Mouse (Mus musculus) embryonic facial prominence, embryonic 12.5 days (tissue): Measurements from ENCODE around the gene Scnn1a. TPM values are rescaled to one million over a fixed set of nuclear protein-coding genes. Genes with fewer than 3 reads are reported as not detected.
A peak's percentile ranks its signal among the peaks of the same experiment; 100 is the strongest.

Experiments
- ATAC-seq: fragments of 200-750 bp; cut with Nextera tagmentation; 2 replicates; pipeline ENCODE4 v1.8.0; 2017; ENCODE audit not compliant: insufficient number of reproducible peaks, insufficient read depth, low FRiP score, low TSS enrichment
- H3K27ac ChIP-seq: fragments of 300-500 bp; sonication (generic); 2 replicates; pipeline ENCODE4 v1.5.1; 2016; ENCODE audit warnings: mild to moderate bottlenecking
- H3K27me3 ChIP-seq: fragments of 300-500 bp; sonication (generic); 2 replicates; pipeline ENCODE4 v1.6.1; 2016; ENCODE audit warnings: mild to moderate bottlenecking, moderate library complexity
- H3K36me3 ChIP-seq: fragments of 300-500 bp; sonication (generic); 2 replicates; pipeline ENCODE4 v1.6.1; 2016; ENCODE audit warnings: mild to moderate bottlenecking
- H3K4me1 ChIP-seq: fragments of 300-500 bp; sonication (generic); 2 replicates; pipeline ENCODE4 v1.6.1; 2016
- H3K4me2 ChIP-seq: fragments of 300-500 bp; sonication (generic); replicated peaks from 2 replicates; pipeline ENCODE4 v1.6.1; 2016; ENCODE audit warnings: mild to moderate bottlenecking, moderate library complexity
- H3K4me3 ChIP-seq: fragments of 300-500 bp; sonication (generic); 2 replicates; pipeline ENCODE4 v1.5.1; 2016; ENCODE audit warnings: mild to moderate bottlenecking
- H3K9ac ChIP-seq: fragments of 300-500 bp; sonication (generic); 2 replicates; pipeline ENCODE4 v1.6.1; 2016; ENCODE audit warnings: mild to moderate bottlenecking, moderate library complexity
- H3K9me3 ChIP-seq: fragments of 300-500 bp; sonication (generic); 2 replicates; pipeline ENCODE4 v1.6.1; 2016; ENCODE audit warnings: mild to moderate bottlenecking, moderate library complexity
- WGBS: fragments of 180-500 bp; shearing (Covaris S2); methylation state at CpG from one replicate; pipeline ENCODE4 v1.1.7; 2016; 5-methylcytosine and 5-hydroxymethylcytosine counted together
- polyA plus RNA-seq: library from polyadenylated mRNA; unstranded; fragments of >200 nt; fragmentation: Nextera tagmentation; extraction: Ambion mirVana; gene quantifications from 2 replicates; pipeline ENCODE4 v1.2.1, GENCODE M21; 2016

The Scnn1a gene
- polyA plus RNA-seq, 1 experiment from 2014 or later, result 1.1 TPM

GRCm38 (mm10) chr6:125312581-125313355 lies 7.7 kb upstream of the Scnn1a start:
- peak overlapping the region; percentile 67 for H3K4me2 ChIP-seq
- H3K4me1 ChIP-seq, result peaks cover 35% of the 10 kb centered on the region
- peak overlapping the region; percentile 44 for H3K4me3 ChIP-seq
- H3K27ac ChIP-seq, result no peak overlapping the region
- H3K9ac ChIP-seq, result peak overlapping the region; percentile 75
- ATAC-seq, result no peak
- H3K9me3 ChIP-seq, result no peaks in the 10 kb centered on the region
- no peaks in the 10 kb centered on the region for H3K27me3 ChIP-seq
- 61% methylated on average over 22 of the region's 22 CpGs for WGBS
- no peaks in the 10 kb centered on the region for H3K36me3 ChIP-seq

GRCm38 (mm10) chr6:125313546-125314230 lies 6.8 kb upstream of the Scnn1a start, which contains the start of gene Ltbr:
Ltbr (minus strand) TSS chr6:125313885.
- 3% methylated on average over 44 of the region's 46 CpGs for WGBS
- H3K4me3 ChIP-seq, result peak within 1 kb of the TSS; percentile 44
- peaks cover 34% of the 10 kb centered on the region for H3K4me1 ChIP-seq
- H3K9me3 ChIP-seq, result no peaks in the 10 kb centered on the region
- H3K9ac ChIP-seq, result peak within 1 kb of the TSS; percentile 75
- no peaks in the 10 kb centered on the region for H3K27me3 ChIP-seq
- peak; percentile 42 for ATAC-seq
- H3K4me2 ChIP-seq, result peak within 1 kb of the TSS; percentile 67
- no peaks in the 10 kb centered on the region for H3K36me3 ChIP-seq
- peak within 1 kb of the TSS; percentile 65; the same call in 1 of the 2 replicates for H3K27ac ChIP-seq

- Histone ChIP-seq H3K27me3 (0 out of 2 replicates have a peak, but pooled peaks cover 4% of the 10 kb centered on the region), H3K4me2 (peak overlapping the region; percentile 67), H3K27ac (no peak overlapping the region), H3K9me3 (no peaks in the 10 kb centered on the region), H3K9ac (peak overlapping the region; percentile 75), H3K4me3 (peak overlapping the region; percentile 44), H3K36me3 (no peaks in the 10 kb centered on the region), H3K4me1 (peaks cover 29% of the 10 kb centered on the region)
- ATAC-seq, result no peak
- 58% methylated on average over 7 of the region's 7 CpGs for WGBS
Observed at GRCm38 (mm10) chr6:125314231-125314563, 6.3 kb upstream of the Scnn1a start.

- H3K4me3 ChIP-seq, result no peak overlapping the region
- H3K27me3 ChIP-seq, result peaks cover 6% of the 10 kb centered on the region; the same call in 1 of the 2 replicates
- H3K4me1 ChIP-seq, result peaks cover 26% of the 10 kb centered on the region
- no peak for ATAC-seq
- 67% methylated on average over 6 of the region's 6 CpGs for WGBS
- H3K27ac ChIP-seq, result no peak overlapping the region
- no peak overlapping the region for H3K9ac ChIP-seq
- H3K4me2 ChIP-seq, result no peak overlapping the region
- no peaks in the 10 kb centered on the region for H3K36me3 ChIP-seq
- no peaks in the 10 kb centered on the region for H3K9me3 ChIP-seq
Observed at GRCm38 (mm10) chr6:125314746-125315145, 5.7 kb upstream of the Scnn1a start.

- Histone ChIP-seq H3K9me3 (no peaks in the 10 kb centered on the region), H3K4me3 (no peak overlapping the region), H3K27me3 (peaks cover 30% of the 10 kb centered on the region), H3K4me2 (no peak overlapping the region), H3K27ac (no peak overlapping the region), H3K4me1 (peaks cover 26% of the 10 kb centered on the region), H3K36me3 (no peaks in the 10 kb centered on the region), H3K9ac (no peak overlapping the region)
- 67% methylated on average over 7 of the region's 7 CpGs for WGBS
- ATAC-seq, result no peak
Observed at GRCm38 (mm10) chr6:125317077-125317476, 3.4 kb upstream of the Scnn1a start.

- H3K4me1 ChIP-seq, result peaks cover 6% of the 10 kb centered on the region
- no peaks in the 10 kb centered on the region for H3K36me3 ChIP-seq
- H3K9me3 ChIP-seq, result no peaks in the 10 kb centered on the region
- H3K9ac ChIP-seq, result no peak overlapping the region
- no peak overlapping the region for H3K4me2 ChIP-seq
- H3K4me3 ChIP-seq, result no peak overlapping the region
- H3K27me3 ChIP-seq, result peaks cover 41% of the 10 kb centered on the region
- WGBS, result 62% methylated on average over 15 of the region's 15 CpGs
- H3K27ac ChIP-seq, result no peak overlapping the region
- no peak for ATAC-seq
Observed at GRCm38 (mm10) chr6:125318981-125319918, 1.2 kb upstream of the Scnn1a start.

GRCm38 (mm10) chr6:125319919-125320296 lies 551 bp upstream of the Scnn1a start:
- Histone ChIP-seq H3K9ac (no peak overlapping the region), H3K4me2 (no peak overlapping the region)

GRCm38 (mm10) chr6:125321114-125321855 lies 826 bp downstream of the Scnn1a start:
- no peaks in the 10 kb centered on the region for H3K9me3 ChIP-seq
- no peak for ATAC-seq
- no peak overlapping the region for H3K27ac ChIP-seq
- no peak overlapping the region for H3K4me3 ChIP-seq
- WGBS, result 7% methylated on average over 26 of the region's 26 CpGs
- no peaks in the 10 kb centered on the region for H3K4me1 ChIP-seq
- H3K4me2 ChIP-seq, result peak overlapping the region; percentile 18
- no peak overlapping the region for H3K9ac ChIP-seq
- peaks cover 41% of the 10 kb centered on the region for H3K27me3 ChIP-seq
- H3K36me3 ChIP-seq, result no peaks in the 10 kb centered on the region

More at GRCm38 (mm10) chr6:125319919-125320296, 551 bp upstream of the Scnn1a start:
- ATAC-seq, result no peak
- H3K27me3 ChIP-seq, result peaks cover 41% of the 10 kb centered on the region
- no peaks in the 10 kb centered on the region for H3K4me1 ChIP-seq
- H3K9me3 ChIP-seq, result no peaks in the 10 kb centered on the region
- H3K27ac ChIP-seq, result no peak overlapping the region
- no peak overlapping the region for H3K4me3 ChIP-seq
- H3K36me3 ChIP-seq, result no peaks in the 10 kb centered on the region

- H3K9me3 ChIP-seq, result no peaks in the 10 kb centered on the region
- H3K4me1 ChIP-seq, result no peaks in the 10 kb centered on the region
- peaks cover 41% of the 10 kb centered on the region for H3K27me3 ChIP-seq
- no peak overlapping the region for H3K4me3 ChIP-seq
- no peak overlapping the region for H3K27ac ChIP-seq
- H3K9ac ChIP-seq, result no peak overlapping the region
- 63% methylated on average over 13 of the region's 13 CpGs for WGBS
- ATAC-seq, result no peak
- no peaks in the 10 kb centered on the region for H3K36me3 ChIP-seq
- H3K4me2 ChIP-seq, result no peak overlapping the region
Observed at GRCm38 (mm10) chr6:125322794-125323193, 2.3 kb downstream of the Scnn1a start.

- no peak overlapping the region for H3K27ac ChIP-seq
- no peaks in the 10 kb centered on the region for H3K9me3 ChIP-seq
- 53% methylated on average over 6 of the region's 6 CpGs for whole genome bisulfite sequencing
- no peak overlapping the region for H3K4me3 ChIP-seq
- no peak overlapping the region for H3K4me2 ChIP-seq
- no peaks in the 10 kb centered on the region for H3K36me3 ChIP-seq
- peaks cover 41% of the 10 kb centered on the region for H3K27me3 ChIP-seq
- H3K9ac ChIP-seq, result no peak overlapping the region
- no peaks in the 10 kb centered on the region for H3K4me1 ChIP-seq
- no peak for ATAC-seq
Observed at GRCm38 (mm10) chr6:125323547-125323946, 3.1 kb downstream of the Scnn1a start.

- ATAC-seq, result no peak
- 78% methylated on average over 6 of the region's 6 CpGs for WGBS
Observed at GRCm38 (mm10) chr6:125325337-125325736, 4.9 kb downstream of the Scnn1a start.

More at GRCm38 (mm10) chr6:125325337-125325736, 4.9 kb downstream of the Scnn1a start:
- H3K4me1 ChIP-seq, result peaks cover 5% of the 10 kb centered on the region
- H3K27ac ChIP-seq, result no peak overlapping the region
- H3K36me3 ChIP-seq, result no peaks in the 10 kb centered on the region
- H3K27me3 ChIP-seq, result peaks cover 29% of the 10 kb centered on the region
- H3K4me2 ChIP-seq, result no peak overlapping the region
- H3K4me3 ChIP-seq, result no peak overlapping the region
- no peaks in the 10 kb centered on the region for H3K9me3 ChIP-seq
- H3K9ac ChIP-seq, result no peak overlapping the region
